Mouse (Mus musculus): ENCODE results near the gene Tmem185a.
"Not testable (repeated sequence)": the region's sequence is repeated elsewhere in the genome, so short reads cannot be mapped to it uniquely, and the experiment has no call there.

The Tmem185a gene

GRCm38 (mm10) chrX:70476792-70477776 is at the start of gene Tmem185a:
Gene Tmem185a, minus strand, starts transcription at chrX:70477180.
- DNase-seq, result peak; percentile 84

DNA sequence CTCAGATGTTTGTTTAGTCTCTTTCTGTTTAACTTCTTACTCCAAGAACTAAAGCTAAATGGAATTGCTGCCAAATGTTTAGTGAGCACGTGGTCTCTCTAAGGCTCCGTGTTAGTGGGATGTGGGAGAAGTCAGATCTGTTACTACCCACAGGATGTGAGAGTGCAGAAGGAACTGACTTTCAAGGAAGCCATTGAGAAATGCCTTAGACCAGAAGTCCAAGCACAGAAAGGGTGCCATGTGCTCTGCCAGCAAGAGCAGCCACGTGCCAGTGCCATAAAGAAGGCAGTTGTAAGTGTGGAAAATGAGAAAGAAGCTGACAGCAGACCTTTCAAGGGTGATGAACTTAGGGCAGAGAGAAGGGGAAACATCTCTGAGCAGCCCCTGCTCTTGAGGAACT is 37.4 kb upstream of the Tmem185a start:
- not testable (repeated sequence) for DNase-seq

DNA sequence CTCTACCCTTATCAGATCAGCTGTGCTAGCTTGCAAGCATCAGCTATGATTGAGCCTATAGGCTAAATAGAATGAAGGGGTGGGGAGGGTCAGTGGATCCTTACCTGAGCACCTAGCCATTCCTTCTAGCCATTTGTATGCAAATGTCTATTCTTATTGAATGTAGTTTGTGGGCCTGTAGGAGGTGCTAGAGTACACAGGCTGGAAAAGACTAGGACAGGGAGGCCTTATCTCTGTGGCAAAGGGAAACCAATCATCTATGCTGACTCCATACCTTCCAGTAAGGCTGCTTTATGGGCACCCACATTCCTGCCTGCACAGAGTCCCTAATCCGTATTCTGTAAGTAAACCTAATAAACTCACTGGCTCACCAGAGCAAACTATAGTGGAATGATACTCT is 10.3 kb upstream of the Tmem185a start:
- DNase-seq, result not testable (repeated sequence)

DNA sequence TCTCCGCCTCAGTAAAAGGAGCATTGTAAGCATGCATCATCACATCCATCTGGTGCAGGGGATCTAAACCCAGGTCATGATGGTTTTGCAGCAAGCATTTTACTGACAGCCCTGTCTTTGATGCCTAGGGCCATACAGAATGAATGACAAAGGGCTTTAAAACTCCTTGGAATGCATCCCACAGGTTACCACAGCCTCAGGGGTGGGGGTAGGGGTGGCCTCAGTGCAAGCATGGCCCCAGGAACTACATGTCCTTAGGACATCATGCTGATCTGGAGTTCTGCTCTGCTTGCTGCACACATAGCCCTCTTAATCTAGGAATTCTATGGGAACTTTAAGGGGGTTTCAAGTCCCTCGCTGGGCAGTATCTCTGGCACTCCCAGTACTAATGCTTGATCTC is 5.2 kb upstream of the Tmem185a start:
- no peak for DNase-seq

GRCm38 (mm10) chrX:70478701-70479100 is 1.7 kb upstream of the Tmem185a start:
- no peak for DNase-seq

DNA sequence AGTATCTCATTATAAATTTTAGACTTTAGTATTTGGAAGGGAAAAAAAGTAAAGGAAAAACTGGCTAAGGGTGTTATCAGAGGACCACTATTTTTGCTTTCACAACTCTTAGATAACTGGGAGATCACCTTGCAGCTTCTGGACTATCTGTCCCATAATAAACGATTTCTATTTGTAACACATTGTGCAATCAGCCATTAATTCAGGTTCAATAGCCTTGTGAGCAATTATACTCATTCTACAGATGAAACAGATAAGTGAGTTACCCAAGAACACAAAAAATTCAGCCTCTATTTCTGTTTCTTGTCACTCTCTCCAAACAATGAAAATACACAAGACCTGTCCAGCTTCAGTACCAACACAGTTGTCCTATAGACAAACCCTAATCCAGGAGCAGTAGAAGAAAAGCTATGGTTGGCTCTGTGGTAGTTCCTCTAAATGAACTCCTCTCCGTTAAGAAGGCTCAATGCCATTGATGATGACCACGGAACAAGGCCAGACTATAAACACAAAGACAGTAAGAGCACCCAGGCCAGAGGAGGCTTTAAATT is 1.7 kb downstream of the Tmem185a start:
- no peak for DNase-seq

- DNase-seq, result no peak
Measured at GRCm38 (mm10) chrX:70466897-70467296, 10.1 kb downstream of the Tmem185a start.

DNA sequence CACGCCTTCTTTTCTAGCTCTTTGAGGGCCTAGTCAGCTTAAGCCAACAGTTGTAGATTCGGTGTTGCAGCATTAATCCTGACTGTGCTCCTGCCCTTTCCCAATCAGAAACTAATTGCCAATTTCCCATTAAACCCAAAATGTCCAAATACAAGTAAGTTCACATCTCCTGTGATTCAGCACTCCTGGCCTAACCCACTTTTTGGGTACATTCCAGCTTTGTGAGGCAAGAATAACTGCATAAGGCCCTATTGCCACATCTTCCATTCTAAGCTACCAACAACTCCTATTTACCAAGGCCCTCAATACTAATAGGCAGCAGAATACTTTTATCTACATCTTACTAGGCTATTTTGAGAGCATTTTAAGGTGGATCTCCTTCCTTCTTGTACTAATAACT is 11.5 kb downstream of the Tmem185a start:
- DNase-seq, result no peak

DNA sequence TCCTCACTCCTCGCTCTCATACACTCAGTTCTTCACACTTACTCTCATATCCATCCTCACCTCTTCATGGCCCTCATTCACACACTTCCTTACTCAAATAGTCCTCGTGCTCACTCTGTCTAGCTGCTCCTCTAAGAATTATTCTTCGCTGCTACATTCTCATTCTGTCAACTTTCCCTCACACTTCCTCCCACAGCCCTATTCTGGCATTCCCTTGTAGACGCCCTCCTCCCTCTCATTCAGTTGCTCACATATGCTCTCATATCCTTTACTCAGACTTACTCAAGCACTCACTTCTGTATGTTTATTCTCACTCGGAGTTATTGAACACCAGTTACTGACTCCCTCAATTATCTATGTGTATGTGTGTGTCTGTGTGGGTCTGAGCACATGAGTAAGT is 13.4 kb downstream of the Tmem185a start:
- DNase-seq, result no peak

DNA sequence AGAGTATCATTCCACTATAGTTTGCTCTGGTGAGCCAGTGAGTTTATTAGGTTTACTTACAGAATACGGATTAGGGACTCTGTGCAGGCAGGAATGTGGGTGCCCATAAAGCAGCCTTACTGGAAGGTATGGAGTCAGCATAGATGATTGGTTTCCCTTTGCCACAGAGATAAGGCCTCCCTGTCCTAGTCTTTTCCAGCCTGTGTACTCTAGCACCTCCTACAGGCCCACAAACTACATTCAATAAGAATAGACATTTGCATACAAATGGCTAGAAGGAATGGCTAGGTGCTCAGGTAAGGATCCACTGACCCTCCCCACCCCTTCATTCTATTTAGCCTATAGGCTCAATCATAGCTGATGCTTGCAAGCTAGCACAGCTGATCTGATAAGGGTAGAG is 24.6 kb downstream of the Tmem185a start:
- DNase-seq, result not testable (repeated sequence)

- DNase-seq, result not testable (repeated sequence)
Measured at GRCm38 (mm10) chrX:70425473-70425872, 51.5 kb downstream of the Tmem185a start.
